Mouse (Mus musculus): ENCODE measurements around the gene Auh. TPM values are rescaled to one million over a fixed set of nuclear protein-coding genes. Genes with fewer than 3 reads are reported as not detected.
A peak's percentile ranks its signal among the peaks of the same experiment; 100 is the strongest.

Auh gene
- 10 to 100 TPM; 50.7 to 53.7 TPM for total RNA-seq (2021)

- peak; percentile 93 for DNase-seq
- intact Hi-C loops (cut with DNase I), result no loop called here
Measured at GRCm38 (mm10) chr13:52929209-52930171, at the start of gene Auh. TSS of gene Auh (minus strand) at chr13:52929681.

DNA sequence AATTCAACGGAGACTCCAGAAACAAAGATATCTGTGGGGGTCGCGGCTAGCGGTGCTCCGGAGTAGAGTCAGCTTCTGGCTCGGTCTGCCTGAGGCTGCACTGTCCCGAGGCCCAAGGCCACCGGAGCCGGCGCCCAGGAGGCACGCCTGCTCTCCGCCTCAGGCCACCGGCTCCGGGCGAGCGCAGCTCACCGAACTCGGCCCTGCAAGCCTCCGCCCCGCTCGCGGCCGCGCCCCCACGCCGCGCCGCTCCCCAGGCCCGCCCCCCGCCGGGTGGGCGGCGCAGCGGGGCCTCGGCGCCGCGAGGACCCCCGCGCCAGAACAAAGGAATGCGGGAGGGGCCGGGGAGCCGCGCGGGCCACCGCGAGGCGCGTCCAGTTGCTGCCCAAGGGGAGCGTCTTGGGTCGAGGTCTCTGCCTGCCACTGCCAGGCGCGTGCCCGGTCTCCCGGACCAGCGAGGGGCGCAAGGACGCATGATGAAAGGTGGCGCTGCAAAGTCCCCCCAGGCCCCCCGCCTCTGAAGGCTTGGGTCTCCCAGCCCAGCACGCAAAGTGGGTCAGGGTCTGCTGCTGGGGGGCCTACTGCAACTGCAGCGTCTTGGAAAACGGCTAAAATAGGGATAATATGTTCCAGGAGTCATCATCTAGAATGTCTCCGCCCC, 49.0 kb upstream of the Auh start:
- intact Hi-C loops (cut with DNase I), result loop anchor here (10.0 kb wide), 1 partner anchor 154 kb away; no protein-coding TSS in a partner anchor
- DNase-seq, result peak; percentile 47

GRCm38 (mm10) chr13:52977757-52978156, 48.3 kb upstream of the Auh start:
- no peak for DNase-seq
- intact Hi-C loops (cut with DNase I), result loop anchor here (2.0 to 10.0 kb wide), 2 partner anchors 153 to 265 kb away; no protein-coding TSS in a partner anchor

- no peak for DNase-seq
- intact Hi-C loops (cut with DNase I), result loop anchor here (2.0 to 10.0 kb wide), 2 partner anchors 152 to 264 kb away; no protein-coding TSS in a partner anchor
Measured at GRCm38 (mm10) chr13:52977221-52977609, 47.7 kb upstream of the Auh start.

DNA sequence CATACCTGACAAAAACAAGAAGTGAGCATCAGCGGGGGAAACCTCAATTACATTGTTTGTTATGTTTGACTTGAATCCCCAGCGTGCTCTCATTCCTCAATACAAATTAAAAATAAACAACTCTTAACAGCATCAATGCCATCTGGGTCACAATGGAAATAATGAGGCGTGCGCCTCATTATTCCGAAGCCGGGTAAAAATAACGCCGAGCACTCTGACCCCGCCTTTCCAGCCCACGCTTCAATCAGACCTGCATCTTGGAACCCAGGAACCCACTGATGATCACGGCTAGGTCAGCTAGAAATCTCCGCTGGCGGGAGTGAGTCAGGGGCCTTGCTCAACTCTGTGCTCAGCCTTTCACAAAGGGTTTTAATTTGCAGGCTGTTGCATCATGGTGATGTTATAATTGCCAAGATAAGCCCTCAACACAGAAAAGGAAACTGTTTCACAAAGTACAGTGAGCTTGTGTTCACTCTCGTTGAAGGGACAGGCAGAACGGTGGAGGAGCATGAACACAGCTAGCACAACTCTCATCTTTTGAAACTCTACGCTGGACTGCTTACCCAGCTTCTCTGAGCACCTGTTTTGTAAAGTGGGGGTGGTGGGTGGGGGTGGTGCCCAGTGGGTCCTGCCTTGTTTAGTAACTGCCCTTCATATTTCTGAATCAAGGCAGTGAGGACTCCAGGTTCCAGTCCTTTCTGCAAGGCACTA, 47.2 kb upstream of the Auh start:
- intact Hi-C loops (cut with DNase I), result loop anchor here (2.0 to 10.0 kb wide), 2 partner anchors 152 to 264 kb away; no protein-coding TSS in a partner anchor
- no peak for DNase-seq

- no peak for DNase-seq
- intact Hi-C loops (cut with DNase I), result loop anchor here (2.0 to 10.0 kb wide), 2 partner anchors 151 to 263 kb away; no protein-coding TSS in a partner anchor
Measured at GRCm38 (mm10) chr13:52976130-52976509, 46.6 kb upstream of the Auh start.

DNA sequence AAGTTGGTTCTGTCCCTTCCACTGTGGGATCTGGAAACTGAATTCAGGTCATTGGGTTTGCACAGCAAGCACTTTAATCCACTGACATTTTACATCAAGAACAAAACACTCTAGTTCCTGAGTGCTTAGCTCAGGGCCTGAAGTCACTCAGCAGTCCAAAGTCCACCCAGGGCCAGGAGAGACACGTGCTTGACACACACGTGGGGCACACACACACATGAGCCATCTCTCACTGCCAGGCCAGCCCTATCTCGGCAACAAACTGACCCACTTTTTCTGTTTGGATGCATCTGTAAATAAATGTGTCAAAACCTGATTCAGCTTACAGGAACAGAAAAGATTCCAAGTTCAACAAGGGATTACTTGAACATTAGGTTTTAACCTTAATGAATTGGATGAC, 45.2 kb upstream of the Auh start:
- intact Hi-C loops (cut with DNase I), result loop anchor here (10.0 kb wide), 1 partner anchor 150 kb away; no protein-coding TSS in a partner anchor
- DNase-seq, result no peak

DNA sequence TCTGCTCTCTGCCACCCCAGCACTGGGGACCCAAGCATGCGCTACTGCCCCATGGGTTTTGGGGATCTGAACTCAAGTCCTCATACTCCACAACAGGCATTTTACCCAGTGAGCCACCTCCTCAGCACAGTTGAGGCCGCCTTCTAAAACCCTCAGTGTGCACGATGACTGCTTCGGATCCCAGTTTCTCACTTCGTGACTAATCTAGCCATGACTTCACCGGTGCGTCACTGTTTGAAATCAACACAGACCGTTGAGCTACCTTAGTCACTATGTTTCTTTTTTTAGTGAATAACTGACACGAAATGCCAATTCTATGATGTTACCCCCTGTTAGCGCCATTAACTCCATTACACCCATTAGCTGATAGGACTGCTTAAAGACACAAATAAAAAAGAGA, 43.9 kb upstream of the Auh start:
- intact Hi-C loops (cut with DNase I), result loop anchor here (10.0 kb wide), 1 partner anchor 149 kb away; no protein-coding TSS in a partner anchor

DNA sequence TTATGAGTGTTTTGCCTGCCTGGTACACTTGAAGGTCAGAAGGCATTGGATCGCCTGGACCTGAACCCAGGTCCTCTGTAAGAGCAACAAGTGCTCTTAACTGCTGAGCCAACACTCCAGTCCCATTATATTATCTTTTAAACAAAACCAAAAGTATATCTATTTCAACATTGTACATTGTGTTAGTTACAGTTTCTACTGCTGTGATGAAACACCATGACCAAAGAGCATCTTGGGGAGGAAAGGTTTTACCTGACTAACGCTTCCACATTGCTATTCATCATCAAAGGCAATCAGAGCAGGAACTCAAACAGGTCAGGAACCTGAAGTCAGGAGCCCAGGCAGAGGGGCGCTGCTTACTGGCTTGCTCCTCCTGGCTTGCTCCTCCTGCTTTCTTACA, 43.1 kb upstream of the Auh start:
- DNase-seq, result no peak
- intact Hi-C loops (cut with DNase I), result loop anchor here (10.0 kb wide), 1 partner anchor 148 kb away; no protein-coding TSS in a partner anchor

More for the DNA sequence above, 43.9 kb upstream of the Auh start:
- no peak for DNase-seq

DNA sequence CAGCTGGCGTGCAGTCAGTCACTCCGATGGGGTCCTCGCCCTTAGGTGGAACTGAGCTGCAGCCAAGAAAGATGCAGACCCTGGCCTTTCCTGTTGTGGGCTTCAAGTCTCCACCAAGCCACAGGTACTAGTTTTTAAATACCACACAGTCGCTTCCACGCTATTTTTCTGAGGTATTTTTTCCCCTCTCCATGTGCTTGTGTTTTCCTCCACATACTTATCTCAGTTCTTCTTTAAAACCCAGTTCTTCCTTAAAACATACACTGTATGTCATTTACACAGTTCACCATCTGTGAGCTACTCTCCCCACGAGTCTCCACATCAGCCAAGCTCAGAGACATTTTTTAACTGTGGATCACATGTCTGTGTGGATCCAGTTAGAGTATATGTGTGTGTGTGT, 41.4 kb upstream of the Auh start:
- no peak for DNase-seq
- intact Hi-C loops (cut with DNase I), result loop anchor here (10.0 kb wide), 1 partner anchor 146 kb away; no protein-coding TSS in a partner anchor

- intact Hi-C loops (cut with DNase I), result no loop called here
- no peak for DNase-seq
Measured at GRCm38 (mm10) chr13:52962922-52963321, 33.4 kb upstream of the Auh start.

DNA sequence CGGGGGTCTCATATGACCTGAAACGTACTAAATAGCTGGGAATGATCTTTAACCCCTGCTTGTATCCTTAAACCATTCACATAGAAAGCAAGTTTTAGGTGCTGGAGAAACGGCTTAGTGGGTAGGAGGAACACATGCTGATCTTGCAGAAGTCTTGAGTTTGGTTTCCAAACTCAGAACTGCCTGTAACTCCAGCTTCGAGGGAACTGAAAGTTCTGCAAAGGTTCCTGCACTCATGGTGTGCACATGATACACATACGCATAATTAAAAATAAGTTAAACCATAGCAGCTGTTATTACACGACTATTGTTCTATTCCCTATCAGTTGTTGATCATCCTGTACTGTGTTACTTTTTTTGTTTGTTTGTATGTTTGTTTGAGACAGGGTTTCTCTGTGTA, 32.9 kb upstream of the Auh start:
- no peak for DNase-seq
- intact Hi-C loops (cut with DNase I), result no loop called here

DNA sequence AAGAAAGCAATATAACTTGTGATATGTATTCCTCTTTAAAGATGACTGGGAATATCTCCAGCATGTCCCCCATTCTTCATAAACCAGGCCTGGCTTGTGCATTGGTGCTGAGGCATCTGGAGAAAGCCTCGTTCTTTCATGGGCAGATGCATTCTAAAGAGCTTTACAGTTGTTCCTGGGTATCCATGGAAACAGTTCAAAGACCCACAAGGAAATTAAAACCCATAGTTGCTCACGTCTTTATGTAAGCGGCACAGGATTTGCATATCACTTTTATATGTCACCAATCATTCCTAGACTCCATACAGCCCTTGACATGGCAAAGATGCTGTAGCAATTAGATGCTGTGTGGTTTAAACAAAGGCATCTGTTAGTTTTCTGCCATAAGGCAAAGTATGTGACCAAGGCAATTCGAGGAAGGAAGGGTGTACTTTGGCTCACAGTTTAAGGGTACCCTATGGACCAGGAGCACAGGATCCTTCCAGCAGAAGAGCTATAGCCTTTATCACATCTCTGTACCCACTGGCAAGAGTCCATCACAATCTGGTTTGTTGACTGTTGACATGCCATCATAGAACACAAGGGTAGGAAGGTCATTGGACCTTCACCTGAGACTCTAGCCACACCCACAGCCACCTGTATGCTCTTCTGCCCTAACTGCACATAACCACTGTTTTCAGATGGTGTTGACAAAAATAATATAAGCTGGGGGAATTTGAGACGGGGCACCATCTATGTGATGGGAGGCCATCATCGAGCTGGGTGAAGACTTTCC, 24.5 kb upstream of the Auh start:
- DNase-seq, result no peak
- intact Hi-C loops (cut with DNase I), result no loop called here

DNA sequence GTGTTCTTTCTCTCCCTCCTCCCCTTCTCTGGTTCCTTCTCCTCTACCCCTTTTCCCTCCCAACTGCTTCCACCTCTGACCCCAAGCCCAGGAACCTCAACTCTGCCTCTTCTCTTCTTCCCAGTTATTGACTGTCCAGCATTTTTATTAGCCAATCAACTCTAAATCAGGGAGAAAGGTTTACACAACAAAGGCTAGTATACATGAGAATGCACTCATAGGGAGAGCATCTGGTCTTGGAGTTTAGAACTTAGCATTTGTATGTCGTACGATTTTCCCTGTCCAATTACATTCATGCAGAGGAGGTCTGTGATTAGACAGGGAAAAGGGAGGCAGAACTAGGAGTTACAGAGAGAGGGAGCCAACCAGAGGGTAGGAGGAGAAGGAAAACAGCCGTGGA, 19.7 kb upstream of the Auh start:
- DNase-seq, result no peak
- intact Hi-C loops (cut with DNase I), result no loop called here

DNA sequence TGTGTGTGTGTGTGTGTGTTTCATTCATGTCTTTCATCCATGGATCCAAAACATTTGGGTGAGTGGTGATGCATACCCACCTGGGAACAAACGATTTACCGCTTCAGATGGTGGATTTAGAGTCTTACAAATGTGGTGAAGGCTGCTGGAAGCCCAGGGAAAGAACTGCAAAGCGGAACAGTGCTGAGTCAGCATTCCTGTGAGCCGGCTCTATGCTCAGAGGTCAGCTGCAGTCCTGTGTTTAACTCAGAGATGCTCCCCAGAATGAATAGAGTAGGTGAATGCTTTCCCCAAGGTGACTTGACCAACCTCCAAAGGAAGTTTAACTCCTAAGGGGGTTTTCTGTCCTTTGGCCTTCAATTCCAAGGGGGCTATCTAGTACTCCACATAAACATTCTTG, 18.1 kb upstream of the Auh start:
- no peak for DNase-seq
- intact Hi-C loops (cut with DNase I), result no loop called here

- intact Hi-C loops (cut with DNase I), result no loop called here
Measured at GRCm38 (mm10) chr13:52945769-52946168, 16.3 kb upstream of the Auh start.

DNA sequence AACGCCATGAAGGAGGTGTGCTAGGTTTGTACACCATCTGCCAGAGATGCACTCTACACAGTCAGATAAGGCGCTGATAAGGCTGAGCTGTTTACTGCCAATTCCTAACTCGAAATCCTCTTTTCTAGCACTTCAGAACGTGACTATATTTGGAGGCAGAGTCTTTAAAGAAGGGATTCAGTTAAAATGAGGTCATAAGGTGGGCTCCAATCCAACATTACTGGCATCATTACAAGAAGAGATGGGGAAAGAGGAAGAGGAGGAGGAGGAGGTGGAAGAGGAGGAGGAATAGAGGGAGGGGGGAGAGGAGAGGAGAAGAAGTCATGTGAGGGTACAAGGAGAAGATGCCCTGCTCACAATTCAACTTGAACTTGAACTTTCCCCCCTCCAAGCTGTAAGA, 14.6 kb upstream of the Auh start:
- DNase-seq, result no peak
- intact Hi-C loops (cut with DNase I), result no loop called here

More at GRCm38 (mm10) chr13:52945769-52946168, 16.3 kb upstream of the Auh start:
- peak; percentile 40 for DNase-seq

DNA sequence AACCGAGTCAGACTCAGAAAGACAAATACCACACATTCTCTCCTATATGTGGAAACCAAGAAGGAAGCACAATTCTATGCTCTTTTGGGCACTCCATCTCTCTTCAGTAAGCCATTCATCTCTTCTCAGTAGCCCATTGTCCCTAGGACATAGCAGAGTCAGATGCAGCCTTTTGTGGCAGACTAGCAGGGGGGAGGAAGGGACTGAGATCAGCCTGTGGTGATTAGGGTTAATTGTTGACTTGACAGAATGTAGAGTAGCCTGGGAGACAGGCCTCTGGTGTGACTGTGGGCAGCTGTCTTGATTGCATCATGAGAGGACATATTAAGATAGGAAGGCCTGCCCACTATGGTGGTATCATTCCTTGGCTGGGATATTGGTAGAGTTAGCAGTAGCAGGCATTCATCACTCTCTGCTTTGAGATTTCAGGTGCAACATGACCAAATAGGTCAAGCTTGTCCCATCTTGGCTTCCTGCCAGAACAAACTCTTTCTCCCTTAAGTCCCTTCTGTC, 13.5 kb upstream of the Auh start:
- intact Hi-C loops (cut with DNase I), result no loop called here
- no peak for DNase-seq

- intact Hi-C loops (cut with DNase I), result no loop called here
- no peak for DNase-seq
Measured at GRCm38 (mm10) chr13:52940956-52941355, 11.5 kb upstream of the Auh start.

DNA sequence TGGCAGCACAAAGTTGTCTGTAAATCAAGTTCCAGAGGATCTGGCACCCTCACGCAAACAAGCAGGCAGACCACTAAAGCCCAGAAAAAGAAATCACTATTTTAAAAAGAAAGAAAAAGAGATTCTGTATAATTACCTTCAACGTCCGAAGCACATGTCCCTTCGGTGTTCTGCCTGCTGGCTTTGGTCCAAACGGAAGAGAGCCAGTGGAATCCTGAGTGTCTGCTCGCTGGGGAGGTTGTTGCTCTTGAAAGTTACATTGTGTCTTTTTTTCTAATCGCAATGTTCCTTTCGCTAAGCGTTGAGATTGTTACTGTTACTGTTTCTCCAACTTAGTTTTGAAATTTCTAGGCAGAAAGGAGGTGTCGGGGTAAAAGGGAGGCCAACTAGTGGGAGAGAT, 1.1 kb upstream of the Auh start:
- intact Hi-C loops (cut with DNase I), result no loop called here
- no peak for DNase-seq
